Mouse (Mus musculus): ENCODE data around the gene Lrch4. TPM values are rescaled to one million over a fixed set of nuclear protein-coding genes. Genes with fewer than 3 reads are reported as not detected.
A peak's percentile ranks its signal among the peaks of the same experiment; 100 is the strongest.
"Not testable (repeated sequence)": the region's sequence is repeated elsewhere in the genome, so short reads cannot be mapped to it uniquely, and the experiment has no call there.

Lrch4 gene
- total and polyA plus RNA-seq, 2 experiments from 2014 or later, result 5.6 to 12.8 TPM

- Histone ChIP-seq H3K9ac (no peak overlapping the region), H3K4me1 (ENCODE audit: insufficient read depth) (no peaks in the 10 kb centered on the region), H3K9me3 (ENCODE audit: low read length) (no peaks in the 10 kb centered on the region), H3K4me2 (ENCODE audit: low read depth) (no peak overlapping the region), H3K36me3 (ENCODE audit: insufficient read depth) (no peaks in the 10 kb centered on the region), H3K27me3 (ENCODE audit: insufficient read depth, low read length) (peaks cover 6% of the 10 kb centered on the region; the same call in 1 of the 2 replicates), H3K4me3 (ENCODE audit: low read depth, low read length) (no peak overlapping the region), H3K27ac (ENCODE audit: low read depth, low read length) (no peak overlapping the region)
- DNase-seq (no peak), ATAC-seq (no peak)
- 15% methylated on average over 6 of the region's 6 CpGs for WGBS
- no peak for TF ChIP-seq CTCF (IDR thresholded peaks at IDR 0.05; ENCODE audit: low read depth)
Measured at GRCm38 (mm10) chr5:137611245-137611602, 17.7 kb upstream of the Lrch4 start.

DNA sequence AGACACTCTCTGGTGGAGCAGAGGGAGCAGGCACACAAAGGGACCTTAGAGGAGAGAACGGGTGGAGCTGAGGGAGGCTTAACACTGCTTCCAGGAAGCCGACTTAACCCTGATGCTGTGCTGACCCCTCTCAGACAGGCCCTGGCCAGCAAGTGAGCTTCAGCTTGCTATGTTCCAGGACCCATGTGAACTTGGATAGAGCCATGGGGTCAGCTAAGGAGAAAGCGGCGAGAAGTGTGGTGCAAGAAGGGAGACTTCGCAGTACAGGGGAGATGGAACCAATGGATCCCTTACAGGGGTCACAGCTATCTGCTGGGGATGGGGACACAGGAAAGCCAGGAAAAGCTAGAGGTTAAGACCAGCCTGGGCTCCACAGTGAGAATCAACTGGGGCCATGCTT lies 15.8 kb upstream of the Lrch4 start:
- Histone ChIP-seq H3K27me3 (ENCODE audit: insufficient read depth, low read length) (0 out of 2 replicates have a peak, but pooled peaks cover 6% of the 10 kb centered on the region), H3K36me3 (ENCODE audit: insufficient read depth) (no peaks in the 10 kb centered on the region), H3K4me3 (ENCODE audit: low read depth, low read length) (no peak overlapping the region), H3K27ac (ENCODE audit: low read depth, low read length) (no peak overlapping the region), H3K9ac (no peak overlapping the region), H3K4me2 (ENCODE audit: low read depth) (no peak overlapping the region), H3K9me3 (ENCODE audit: low read length) (no peaks in the 10 kb centered on the region), H3K4me1 (ENCODE audit: insufficient read depth) (no peaks in the 10 kb centered on the region)
- ATAC-seq (no peak), DNase-seq (no peak)
- 64% methylated on average over 5 of the region's 5 CpGs for WGBS
- no peak for TF ChIP-seq CTCF (IDR thresholded peaks at IDR 0.05; ENCODE audit: low read depth)

DNA sequence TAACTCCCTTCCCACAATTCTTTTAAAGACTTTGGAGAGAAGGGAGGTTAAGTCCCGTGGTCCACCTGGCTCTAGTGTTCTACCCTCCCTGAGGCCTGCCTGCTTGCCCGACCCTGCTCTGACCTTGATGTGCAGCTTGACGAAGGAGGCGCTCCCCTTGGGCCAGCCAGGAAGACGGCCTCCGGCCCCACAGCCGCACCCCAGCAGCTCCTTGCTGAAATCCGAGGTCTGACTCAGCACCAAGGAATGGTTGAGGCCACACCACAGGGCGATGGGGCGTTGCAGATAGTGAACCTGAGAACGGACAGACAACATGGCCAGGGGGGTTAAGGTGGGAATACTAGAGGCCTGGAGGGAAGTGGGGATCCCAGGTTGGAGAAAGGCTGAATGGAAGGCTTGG lies 15.4 kb upstream of the Lrch4 start, which contains the start of gene Pcolce:
Pcolce (minus strand) TSS at position 235 of the 400 bp plus-strand sequence.
- Histone ChIP-seq H3K4me2 (ENCODE audit: low read depth) (no peak within 1 kb of the TSS), H3K36me3 (ENCODE audit: insufficient read depth) (no peaks in the 10 kb centered on the region), H3K27ac (ENCODE audit: low read depth, low read length) (no peak within 1 kb of the TSS), H3K9ac (no peak within 1 kb of the TSS), H3K4me1 (ENCODE audit: insufficient read depth) (no peaks in the 10 kb centered on the region), H3K9me3 (ENCODE audit: low read length) (no peaks in the 10 kb centered on the region), H3K27me3 (ENCODE audit: insufficient read depth, low read length) (0 out of 2 replicates have a peak, but pooled peaks cover 5% of the 10 kb centered on the region), H3K4me3 (ENCODE audit: low read depth, low read length) (no peak within 1 kb of the TSS)
- no peak for TF ChIP-seq CTCF (IDR thresholded peaks at IDR 0.05; ENCODE audit: low read depth)
- WGBS, result 68% methylated on average over 11 of the region's 11 CpGs
- ATAC-seq (no peak), DNase-seq (no peak)

- not testable (repeated sequence) for ATAC-seq; H3K4me3 ChIP-seq (ENCODE audit: low read depth, low read length); H3K4me2 ChIP-seq (ENCODE audit: low read depth); H3K9me3 ChIP-seq (ENCODE audit: low read length); H3K4me1 ChIP-seq (ENCODE audit: insufficient read depth); H3K27ac ChIP-seq (ENCODE audit: low read depth, low read length); H3K27me3 ChIP-seq (ENCODE audit: insufficient read depth, low read length); DNase-seq; H3K9ac ChIP-seq; H3K36me3 ChIP-seq (ENCODE audit: insufficient read depth)
- WGBS, result 94% methylated on average over 2 of the region's 2 CpGs
- TF ChIP-seq CTCF (IDR thresholded peaks at IDR 0.05; ENCODE audit: low read depth), result peak; percentile 18
Measured at GRCm38 (mm10) chr5:137614921-137615320, 14.0 kb upstream of the Lrch4 start.

GRCm38 (mm10) chr5:137615347-137615746 lies 13.6 kb upstream of the Lrch4 start:
- no peak overlapping the region for H3K4me3 ChIP-seq (ENCODE audit: low read depth, low read length)
- TF ChIP-seq CTCF (IDR thresholded peaks at IDR 0.05; ENCODE audit: low read depth), result no peak
- ATAC-seq (no peak), DNase-seq (no peak)
- no peaks in the 10 kb centered on the region for H3K36me3 ChIP-seq (ENCODE audit: insufficient read depth)
- no peak overlapping the region for H3K9ac ChIP-seq
- no peaks in the 10 kb centered on the region for H3K4me1 ChIP-seq (ENCODE audit: insufficient read depth)
- 90% methylated on average over 7 of the region's 7 CpGs for WGBS
- H3K4me2 ChIP-seq (ENCODE audit: low read depth), result no peak overlapping the region
- H3K27me3 ChIP-seq (ENCODE audit: insufficient read depth, low read length), result no peaks in the 10 kb centered on the region
- no peak overlapping the region for H3K27ac ChIP-seq (ENCODE audit: low read depth, low read length)
- no peaks in the 10 kb centered on the region for H3K9me3 ChIP-seq (ENCODE audit: low read length)

GRCm38 (mm10) chr5:137623937-137624530 lies 4.9 kb upstream of the Lrch4 start:
- H3K27ac ChIP-seq (ENCODE audit: low read depth, low read length), result no peak overlapping the region
- H3K9me3 ChIP-seq (ENCODE audit: low read length), result no peaks in the 10 kb centered on the region
- 84% methylated on average over 11 of the region's 11 CpGs for WGBS
- H3K36me3 ChIP-seq (ENCODE audit: insufficient read depth), result no peaks in the 10 kb centered on the region
- no peak for TF ChIP-seq CTCF (IDR thresholded peaks at IDR 0.05; ENCODE audit: low read depth)
- DNase-seq, result no peak
- H3K4me1 ChIP-seq (ENCODE audit: insufficient read depth), result 0 out of 2 replicates have a peak, but pooled peaks cover 5% of the 10 kb centered on the region
- no peak overlapping the region for H3K9ac ChIP-seq
- no peak overlapping the region for H3K4me3 ChIP-seq (ENCODE audit: low read depth, low read length)
- no peak overlapping the region for H3K4me2 ChIP-seq (ENCODE audit: low read depth)
- H3K27me3 ChIP-seq (ENCODE audit: insufficient read depth, low read length), result no peaks in the 10 kb centered on the region
- ATAC-seq, result no peak

DNA sequence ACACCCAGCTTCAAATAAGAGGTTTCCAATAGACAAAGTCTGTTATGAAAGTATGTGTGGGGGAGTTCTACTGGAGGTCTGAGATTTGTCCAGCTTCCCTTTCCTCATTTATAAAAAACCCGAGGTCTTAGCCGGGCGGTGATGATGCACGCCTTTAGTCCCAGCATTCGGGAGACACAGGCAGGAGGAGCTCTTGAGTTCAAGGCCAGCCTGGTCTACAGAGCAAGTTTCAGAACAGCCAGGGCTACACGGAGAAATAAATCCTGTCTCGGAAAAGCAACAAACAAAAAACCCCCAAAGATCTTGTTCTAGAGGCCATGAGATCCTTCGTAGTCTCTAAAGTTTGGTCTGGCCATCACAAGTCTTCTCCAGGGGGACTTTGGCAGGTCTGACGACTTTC lies 930 bp upstream of the Lrch4 start:
- H3K4me2 ChIP-seq (ENCODE audit: low read depth), result peak overlapping the region; percentile 73
- peaks cover 14% of the 10 kb centered on the region for H3K4me1 ChIP-seq (ENCODE audit: insufficient read depth)
- H3K27me3 ChIP-seq (ENCODE audit: insufficient read depth, low read length), result no peaks in the 10 kb centered on the region
- no peaks in the 10 kb centered on the region for H3K9me3 ChIP-seq (ENCODE audit: low read length)
- H3K36me3 ChIP-seq (ENCODE audit: insufficient read depth), result no peaks in the 10 kb centered on the region
- peak overlapping the region; percentile 61 for H3K4me3 ChIP-seq (ENCODE audit: low read depth, low read length)
- no peak for DNase-seq
- TF ChIP-seq CTCF (IDR thresholded peaks at IDR 0.05; ENCODE audit: low read depth), result no peak
- peak overlapping the region; percentile 85 for H3K27ac ChIP-seq (ENCODE audit: low read depth, low read length)
- ATAC-seq, result no peak
- H3K9ac ChIP-seq, result peak overlapping the region; percentile 64
- 2% methylated on average over 9 of the region's 9 CpGs for WGBS

Data from forebrain, postnatal 0 days (tissue).